Mouse (Mus musculus): ENCODE measurements around the gene Acadsb. TPM values are rescaled to one million over a fixed set of nuclear protein-coding genes. Genes with fewer than 3 reads are reported as not detected.

The Acadsb gene
- polyA plus RNA-seq, 1 experiment from 2014 or later = 91.3 TPM

DNA sequence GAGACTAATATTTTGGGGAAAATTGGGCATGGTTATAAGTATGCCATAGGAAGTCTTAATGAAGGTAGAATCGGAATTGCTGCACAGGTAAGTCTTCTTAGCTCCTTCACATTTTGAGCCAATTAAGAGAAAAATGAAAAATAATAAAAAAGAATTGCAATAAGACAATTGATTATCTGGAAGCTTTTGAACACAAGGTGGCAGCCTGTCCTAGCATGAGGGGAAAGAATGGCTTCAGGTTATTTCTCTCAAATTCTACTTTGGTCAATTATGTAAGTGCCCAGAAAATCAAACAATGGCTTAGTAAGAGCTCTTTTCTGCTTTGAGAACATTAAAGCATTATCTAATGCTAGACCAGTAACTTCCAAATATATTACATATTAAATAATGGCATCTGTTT is 23.9 kb downstream of the Acadsb start:
- H3K4me3 ChIP-seq (replicated peaks; ENCODE audit: low read length) = no peak overlapping the region
- no peaks in the 10 kb centered on the region for H3K9me3 ChIP-seq (ENCODE audit: control insufficient read depth, low read length)
- no peak overlapping the region for H3K9ac ChIP-seq
- DNase-seq (ENCODE audit: low spot score) (no peak), ATAC-seq (ENCODE audit: low FRiP score) (no peak)
- H3K36me3 ChIP-seq (replicated peaks; ENCODE audit: control insufficient read depth, insufficient read depth) = peaks cover 54% of the 10 kb centered on the region
- no peaks in the 10 kb centered on the region for H3K4me1 ChIP-seq (replicated peaks; ENCODE audit: control insufficient read depth, insufficient read depth, low read length)
- WGBS = 80% methylated on average over 1 of the region's 1 CpGs
- no peak overlapping the region for H3K27ac ChIP-seq
- H3K27me3 ChIP-seq (ENCODE audit: control insufficient read depth, insufficient read depth, low read length) = no peaks in the 10 kb centered on the region
- H3K4me2 ChIP-seq (replicated peaks) = no peak overlapping the region

DNA sequence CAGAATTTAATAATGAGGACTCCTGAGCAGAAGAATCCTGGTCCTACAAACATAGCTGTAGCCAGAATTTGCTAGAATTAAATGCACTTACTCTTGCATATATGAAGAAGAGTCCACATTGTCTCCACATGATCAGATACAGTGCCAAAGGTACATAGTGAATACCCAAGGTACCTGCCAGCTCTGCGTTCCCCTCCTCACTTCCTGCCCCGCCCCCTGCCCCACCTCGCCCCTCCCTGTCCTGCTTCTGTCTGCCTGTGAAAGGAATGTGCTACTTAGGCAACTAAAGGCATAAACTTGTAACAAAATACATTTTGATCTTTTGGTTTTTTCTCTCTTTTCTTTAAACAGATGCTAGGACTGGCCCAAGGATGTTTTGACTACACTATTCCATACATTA is 26.6 kb downstream of the Acadsb start:
- no peaks in the 10 kb centered on the region for H3K27me3 ChIP-seq (ENCODE audit: control insufficient read depth, insufficient read depth, low read length)
- H3K4me1 ChIP-seq (replicated peaks; ENCODE audit: control insufficient read depth, insufficient read depth, low read length) = no peaks in the 10 kb centered on the region
- H3K27ac ChIP-seq = no peak overlapping the region
- H3K9me3 ChIP-seq (ENCODE audit: control insufficient read depth, low read length) = no peaks in the 10 kb centered on the region
- DNase-seq (ENCODE audit: low spot score) (no peak), ATAC-seq (ENCODE audit: low FRiP score) (no peak)
- H3K4me2 ChIP-seq (replicated peaks) = no peak overlapping the region
- 63% methylated on average over 3 of the region's 3 CpGs for WGBS
- H3K9ac ChIP-seq = no peak overlapping the region
- no peak overlapping the region for H3K4me3 ChIP-seq (replicated peaks; ENCODE audit: low read length)
- peaks cover 43% of the 10 kb centered on the region for H3K36me3 ChIP-seq (replicated peaks; ENCODE audit: control insufficient read depth, insufficient read depth)

DNA sequence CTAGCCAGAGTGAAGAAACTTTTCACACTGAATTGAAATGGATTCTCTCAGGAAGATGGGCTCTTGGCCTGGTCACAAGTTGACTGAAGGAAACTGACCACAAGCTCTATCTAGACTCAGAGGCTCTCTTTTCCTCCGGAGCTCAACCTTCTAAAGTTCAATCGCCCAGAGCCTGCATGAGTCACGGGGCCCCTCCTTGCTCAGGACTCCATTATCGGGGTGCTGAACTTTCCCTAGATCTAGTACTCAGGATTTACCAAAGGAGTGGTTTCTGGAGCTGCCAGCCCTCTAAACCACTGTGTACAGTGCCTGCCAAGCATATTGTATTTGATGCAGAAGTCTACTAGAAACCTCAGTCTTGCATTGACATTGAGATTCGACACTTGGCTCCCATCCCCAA is 46.3 kb downstream of the Acadsb start:
- Histone ChIP-seq H3K9ac (no peak overlapping the region), H3K27ac (no peak overlapping the region), H3K4me3 (replicated peaks; ENCODE audit: low read length) (no peak overlapping the region), H3K27me3 (ENCODE audit: control insufficient read depth, insufficient read depth, low read length) (no peaks in the 10 kb centered on the region), H3K4me1 (replicated peaks; ENCODE audit: control insufficient read depth, insufficient read depth, low read length) (no peaks in the 10 kb centered on the region), H3K36me3 (replicated peaks; ENCODE audit: control insufficient read depth, insufficient read depth) (no peaks in the 10 kb centered on the region), H3K4me2 (replicated peaks) (no peak overlapping the region), H3K9me3 (ENCODE audit: control insufficient read depth, low read length) (0 out of 2 replicates have a peak, but pooled peaks cover 4% of the 10 kb centered on the region)
- WGBS = 93% methylated on average over 5 of the region's 5 CpGs
- DNase-seq (ENCODE audit: low spot score) (no peak), ATAC-seq (ENCODE audit: low FRiP score) (no peak)

DNA sequence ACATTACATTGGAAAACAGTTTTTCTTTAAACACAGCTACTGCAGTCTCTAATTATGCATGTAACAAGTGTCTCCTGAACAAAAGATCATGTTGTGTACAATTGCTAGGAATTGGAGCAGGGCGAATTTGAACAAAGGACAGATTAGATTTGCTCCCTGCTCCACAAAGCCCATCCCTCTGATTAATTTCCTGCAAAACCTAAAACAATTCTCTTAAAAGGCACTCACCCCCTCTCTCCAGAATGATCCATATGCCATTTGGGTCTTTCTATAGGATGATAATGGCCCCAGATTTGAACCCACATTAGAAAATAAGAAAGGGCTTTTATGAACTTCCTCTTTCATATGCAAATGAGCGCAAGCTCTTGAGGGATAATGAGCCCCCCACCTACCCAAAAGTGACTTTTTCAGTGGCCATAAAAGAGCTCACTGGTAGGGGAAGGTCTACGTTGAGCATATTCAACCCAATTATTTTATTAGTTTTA is 54.8 kb downstream of the Acadsb start:
- H3K27ac ChIP-seq = no peak overlapping the region
- WGBS = 10% methylated on average over 3 of the region's 3 CpGs
- no peak overlapping the region for H3K4me3 ChIP-seq (replicated peaks; ENCODE audit: low read length)
- ATAC-seq (ENCODE audit: low FRiP score) = no peak; the same call in 1 of the 2 replicates
- DNase-seq (ENCODE audit: low spot score) = no peak
- no peak overlapping the region for H3K4me2 ChIP-seq (replicated peaks)
- H3K9ac ChIP-seq = no peak overlapping the region
- H3K4me1 ChIP-seq (replicated peaks; ENCODE audit: control insufficient read depth, insufficient read depth, low read length) = no peaks in the 10 kb centered on the region
- H3K27me3 ChIP-seq (ENCODE audit: control insufficient read depth, insufficient read depth, low read length) = no peaks in the 10 kb centered on the region
- H3K9me3 ChIP-seq (ENCODE audit: control insufficient read depth, low read length) = no peaks in the 10 kb centered on the region
- no peaks in the 10 kb centered on the region for H3K36me3 ChIP-seq (replicated peaks; ENCODE audit: control insufficient read depth, insufficient read depth)

DNA sequence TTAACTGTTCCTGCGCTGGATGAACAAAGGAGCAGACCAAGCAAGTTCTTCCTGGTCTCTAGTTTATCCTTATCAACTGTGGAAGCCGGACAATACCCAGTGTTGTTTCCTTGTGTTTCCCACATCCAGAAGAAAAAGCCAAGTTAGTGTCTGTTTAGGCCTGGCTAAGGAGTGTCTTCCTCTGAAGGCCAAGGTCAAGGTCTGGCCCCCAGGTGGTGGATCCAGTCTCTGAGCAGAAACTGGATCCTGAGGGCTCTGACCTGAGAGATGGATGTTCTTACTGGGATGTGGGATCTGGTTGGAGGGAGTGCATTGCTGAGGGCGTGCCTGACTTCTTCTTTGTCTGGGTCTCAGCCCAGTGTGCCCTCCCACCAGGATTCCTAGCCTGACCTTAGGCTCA is 55.3 kb downstream of the Acadsb start:
- Histone ChIP-seq H3K4me1 (replicated peaks; ENCODE audit: control insufficient read depth, insufficient read depth, low read length) (no peaks in the 10 kb centered on the region), H3K36me3 (replicated peaks; ENCODE audit: control insufficient read depth, insufficient read depth) (no peaks in the 10 kb centered on the region), H3K4me2 (replicated peaks) (no peak overlapping the region), H3K27ac (no peak overlapping the region), H3K27me3 (ENCODE audit: control insufficient read depth, insufficient read depth, low read length) (no peaks in the 10 kb centered on the region), H3K4me3 (replicated peaks; ENCODE audit: low read length) (no peak overlapping the region), H3K9ac (no peak overlapping the region), H3K9me3 (ENCODE audit: control insufficient read depth, low read length) (no peaks in the 10 kb centered on the region)
- whole genome bisulfite sequencing = 29% methylated on average over 3 of the region's 3 CpGs
- ATAC-seq (ENCODE audit: low FRiP score) (no peak), DNase-seq (ENCODE audit: low spot score) (no peak)

DNA sequence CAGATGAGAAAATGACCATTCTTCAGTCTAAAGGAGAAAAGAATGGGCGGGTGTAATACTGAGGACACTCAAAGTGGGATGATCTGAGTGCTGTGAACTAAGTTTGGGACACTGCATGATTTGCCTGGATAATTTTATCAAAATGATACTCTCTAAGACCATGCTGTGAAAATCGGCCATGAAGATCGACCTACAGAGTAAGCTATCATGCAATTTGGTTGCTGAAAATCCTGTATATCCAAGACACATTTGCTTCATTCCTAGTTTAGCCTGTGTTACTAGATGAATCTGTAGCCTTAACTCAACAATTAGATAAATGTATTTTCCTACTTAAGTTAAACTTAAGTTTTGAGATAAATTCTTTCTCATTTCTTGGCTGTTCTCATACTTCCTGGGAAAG is 56.9 kb downstream of the Acadsb start:
- 92% methylated on average over 3 of the region's 3 CpGs for WGBS
- H3K4me2 ChIP-seq (replicated peaks) = no peak overlapping the region
- H3K9ac ChIP-seq = no peak overlapping the region
- H3K27ac ChIP-seq = no peak overlapping the region
- H3K36me3 ChIP-seq (replicated peaks; ENCODE audit: control insufficient read depth, insufficient read depth) = no peaks in the 10 kb centered on the region
- no peaks in the 10 kb centered on the region for H3K27me3 ChIP-seq (ENCODE audit: control insufficient read depth, insufficient read depth, low read length)
- H3K9me3 ChIP-seq (ENCODE audit: control insufficient read depth, low read length) = no peaks in the 10 kb centered on the region
- no peak overlapping the region for H3K4me3 ChIP-seq (replicated peaks; ENCODE audit: low read length)
- no peaks in the 10 kb centered on the region for H3K4me1 ChIP-seq (replicated peaks; ENCODE audit: control insufficient read depth, insufficient read depth, low read length)
- no peak for DNase-seq (ENCODE audit: low spot score)
- no peak for ATAC-seq (ENCODE audit: low FRiP score)

DNA sequence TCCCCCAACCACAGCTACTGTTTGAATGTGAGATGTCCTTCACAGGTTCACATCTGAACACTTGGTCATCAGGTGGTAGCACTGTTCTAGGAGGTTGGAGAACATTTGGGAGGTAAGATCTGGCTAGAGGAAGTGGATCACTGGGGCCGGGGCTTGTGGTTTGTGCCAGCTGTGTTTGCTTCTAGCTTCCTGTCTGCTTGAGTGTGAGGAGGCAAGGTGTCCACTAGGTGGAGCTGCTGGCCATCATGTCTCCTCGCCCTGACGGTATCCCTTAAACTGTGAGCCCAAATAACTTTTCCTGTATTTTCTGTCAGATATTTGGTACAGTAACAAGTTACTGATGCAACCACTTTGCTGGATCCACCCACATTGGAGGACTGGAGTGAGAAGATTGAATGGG is 59.1 kb downstream of the Acadsb start:
- Histone ChIP-seq H3K9me3 (ENCODE audit: control insufficient read depth, low read length) (no peaks in the 10 kb centered on the region), H3K4me2 (replicated peaks) (no peak overlapping the region), H3K36me3 (replicated peaks; ENCODE audit: control insufficient read depth, insufficient read depth) (no peaks in the 10 kb centered on the region), H3K27me3 (ENCODE audit: control insufficient read depth, insufficient read depth, low read length) (no peaks in the 10 kb centered on the region), H3K4me1 (replicated peaks; ENCODE audit: control insufficient read depth, insufficient read depth, low read length) (no peaks in the 10 kb centered on the region), H3K9ac (no peak overlapping the region), H3K4me3 (replicated peaks; ENCODE audit: low read length) (no peak overlapping the region), H3K27ac (no peak overlapping the region)
- no peak for DNase-seq (ENCODE audit: low spot score)
- WGBS = 73% methylated on average over 3 of the region's 3 CpGs
- ATAC-seq (ENCODE audit: low FRiP score) = no peak

DNA sequence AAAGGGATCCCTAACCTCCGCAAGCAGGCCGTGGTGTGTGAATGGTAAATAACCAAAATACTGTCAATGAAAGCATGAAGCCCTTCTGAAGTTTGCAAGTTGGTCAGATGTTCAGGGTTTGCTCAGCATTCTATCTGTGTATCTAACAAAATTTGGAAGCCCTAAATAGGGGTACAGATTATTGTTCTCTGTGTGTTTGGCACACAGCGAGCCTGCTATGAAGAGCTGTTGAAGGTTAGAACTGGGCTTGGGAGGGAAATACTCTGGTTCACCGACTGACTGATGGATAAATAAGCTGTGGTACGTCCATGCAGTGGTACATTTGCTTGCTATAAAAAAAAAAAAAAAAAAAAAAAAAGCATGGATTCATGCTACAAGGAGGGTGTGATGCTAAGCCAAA is 61.1 kb downstream of the Acadsb start:
- 97% methylated on average over 5 of the region's 5 CpGs for WGBS
- ATAC-seq (ENCODE audit: low FRiP score) (no peak), DNase-seq (ENCODE audit: low spot score) (no peak)
- no peaks in the 10 kb centered on the region for H3K27me3 ChIP-seq (ENCODE audit: control insufficient read depth, insufficient read depth, low read length)
- H3K27ac ChIP-seq = no peak overlapping the region
- H3K4me1 ChIP-seq (replicated peaks; ENCODE audit: control insufficient read depth, insufficient read depth, low read length) = no peaks in the 10 kb centered on the region
- no peak overlapping the region for H3K4me2 ChIP-seq (replicated peaks)
- H3K4me3 ChIP-seq (replicated peaks; ENCODE audit: low read length) = no peak overlapping the region
- H3K36me3 ChIP-seq (replicated peaks; ENCODE audit: control insufficient read depth, insufficient read depth) = no peaks in the 10 kb centered on the region
- H3K9ac ChIP-seq = no peak overlapping the region
- H3K9me3 ChIP-seq (ENCODE audit: control insufficient read depth, low read length) = no peaks in the 10 kb centered on the region

DNA sequence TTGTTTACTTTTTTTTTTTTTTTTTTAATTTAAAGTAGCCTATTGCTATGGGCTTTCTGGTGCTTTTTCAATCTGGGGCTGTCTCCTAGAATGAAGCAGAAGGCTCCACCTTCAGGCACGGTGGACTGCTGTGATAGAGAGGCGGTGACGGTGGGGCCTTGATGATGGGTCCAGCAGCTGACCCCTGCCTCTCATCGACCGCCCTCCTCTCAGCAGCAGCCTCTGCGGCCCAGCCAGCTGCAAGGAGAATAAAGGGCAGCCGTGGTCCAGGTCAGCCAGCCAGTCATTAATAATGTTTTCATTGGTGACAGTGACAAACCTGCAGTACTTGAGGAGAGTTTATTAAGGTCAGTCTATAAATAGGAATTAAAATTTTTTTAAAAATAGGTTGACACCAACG is 66.7 kb downstream of the Acadsb start:
- Histone ChIP-seq H3K9me3 (ENCODE audit: control insufficient read depth, low read length) (no peaks in the 10 kb centered on the region), H3K4me3 (replicated peaks; ENCODE audit: low read length) (no peak overlapping the region), H3K4me2 (replicated peaks) (no peak overlapping the region), H3K4me1 (replicated peaks; ENCODE audit: control insufficient read depth, insufficient read depth, low read length) (no peaks in the 10 kb centered on the region), H3K36me3 (replicated peaks; ENCODE audit: control insufficient read depth, insufficient read depth) (no peaks in the 10 kb centered on the region), H3K27ac (no peak overlapping the region), H3K9ac (no peak overlapping the region), H3K27me3 (ENCODE audit: control insufficient read depth, insufficient read depth, low read length) (no peaks in the 10 kb centered on the region)
- DNase-seq (ENCODE audit: low spot score) = no peak
- WGBS = 11% methylated on average over 8 of the region's 8 CpGs
- ATAC-seq (ENCODE audit: low FRiP score) = no peak

DNA sequence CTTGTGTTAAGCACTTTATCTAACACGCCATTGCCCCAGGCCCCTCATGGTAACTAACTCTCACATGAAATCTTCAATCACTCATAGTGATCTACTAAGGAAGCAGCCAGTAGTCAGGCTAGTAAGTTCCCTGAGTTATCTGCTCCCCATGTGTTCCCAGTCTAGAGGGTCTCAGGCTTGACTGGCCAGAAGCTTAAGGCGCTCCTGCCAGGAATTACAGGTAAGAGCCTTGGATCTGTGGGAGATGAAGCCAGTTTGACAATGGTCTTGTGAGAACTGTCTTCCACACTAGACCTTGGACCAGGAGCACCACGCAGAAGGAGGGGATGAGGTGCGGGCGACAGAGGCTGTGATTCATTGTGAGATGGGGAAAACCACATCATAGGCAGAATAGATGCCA is 68.0 kb downstream of the Acadsb start:
- no peaks in the 10 kb centered on the region for H3K4me1 ChIP-seq (replicated peaks; ENCODE audit: control insufficient read depth, insufficient read depth, low read length)
- H3K27ac ChIP-seq = no peak overlapping the region
- no peak for DNase-seq (ENCODE audit: low spot score)
- H3K9ac ChIP-seq = no peak overlapping the region
- H3K9me3 ChIP-seq (ENCODE audit: control insufficient read depth, low read length) = no peaks in the 10 kb centered on the region
- H3K27me3 ChIP-seq (ENCODE audit: control insufficient read depth, insufficient read depth, low read length) = no peaks in the 10 kb centered on the region
- 93% methylated on average over 5 of the region's 5 CpGs for WGBS
- H3K36me3 ChIP-seq (replicated peaks; ENCODE audit: control insufficient read depth, insufficient read depth) = no peaks in the 10 kb centered on the region
- H3K4me3 ChIP-seq (replicated peaks; ENCODE audit: low read length) = no peak overlapping the region
- H3K4me2 ChIP-seq (replicated peaks) = no peak overlapping the region
- ATAC-seq (ENCODE audit: low FRiP score) = no peak

Data from hindbrain, embryonic 14.5 days (tissue).